Mouse (Mus musculus) lung, embryonic 16.5 days (tissue): ENCODE data around the gene Otog. TPM values are rescaled to one million over a fixed set of nuclear protein-coding genes. Genes with fewer than 3 reads are reported as not detected.

Experiments used
- polyA plus RNA-seq: library from polyadenylated mRNA; unstranded; fragments of >200 nt; fragmentation: Nextera tagmentation; extraction: Ambion mirVana; gene quantifications from 2 replicates; pipeline ENCODE4 v1.2.1, GENCODE M21; 2015

The Otog gene
- polyA plus RNA-seq, 1 experiment from 2014 or later: not detected

Other genes starting within 250 kb of the Otog start
- 0.25 and 0.63 TPM in 2 replicates for gene Abcc6, start 210.7 kb upstream of the Otog start, polyA plus RNA-seq
- gene Nomo1, start 207.3 kb upstream of the Otog start, polyA plus RNA-seq: 30.3 and 31.4 TPM in 2 replicates
- 0.38 and 0.59 TPM in 2 replicates for gene Kcnj11, start 140.2 kb upstream of the Otog start, polyA plus RNA-seq
- 2.5 and 3.2 TPM in 2 replicates for gene Abcc8, start 61.0 kb upstream of the Otog start, polyA plus RNA-seq
- 0.19 and 0.20 TPM in 2 replicates for gene Ush1c, start 2.5 kb upstream of the Otog start, polyA plus RNA-seq
- gene Myod1, start 135.5 kb downstream of the Otog start, polyA plus RNA-seq: 0.65 and 1.1 TPM in 2 replicates
- gene Kcnc1, start 155.5 kb downstream of the Otog start, polyA plus RNA-seq: 0.30 and 0.55 TPM in 2 replicates